Mouse (Mus musculus) megakaryocyte, adult 5-6 weeks (primary cell): ENCODE measurements around the gene Col4a2. TPM values are rescaled to one million over a fixed set of nuclear protein-coding genes. Genes with fewer than 3 reads are reported as not detected.

Source experiments
- ATAC-seq: 2 replicates; pipeline ENCODE4 v1.8.0; 2016; ENCODE audit warnings: mild to moderate bottlenecking, inconsistent platforms; ENCODE audit not compliant: poor library complexity, severe bottlenecking
- total RNA-seq, 2 experiments: library from RNA; stranded (forward) in 1 of 2; stranded (reverse) in 1 of 2; fragments of 153-499, 151-499 nt in 1 of 2; fragments of 221-1000, 200-1000 nt in 1 of 2; gene quantifications; 2 replicates each; pipeline versions ENCODE4 v1.2.3 to v1.2.4; 2015 to 2017

Col4a2 gene
- total RNA-seq, 2 experiments from 2014 or later, result 0.07 to 0.15 TPM

GRCm38 (mm10) chr8:11403813-11404212 is 91.2 kb downstream of the Col4a2 start:
- ATAC-seq, result peak; percentile 97

- no peak for ATAC-seq
Observed at GRCm38 (mm10) chr8:11404614-11405013, 92.0 kb downstream of the Col4a2 start.

- ATAC-seq, result no peak
Observed at GRCm38 (mm10) chr8:11405722-11406481, 93.3 kb downstream of the Col4a2 start.

GRCm38 (mm10) chr8:11411504-11412124 is 99.0 kb downstream of the Col4a2 start:
- ATAC-seq, result peak; percentile 62

- no peak for ATAC-seq
Observed at GRCm38 (mm10) chr8:11412450-11412849, 99.8 kb downstream of the Col4a2 start.

- no peak for ATAC-seq
Observed at GRCm38 (mm10) chr8:11414304-11414703, 101.7 kb downstream of the Col4a2 start.

GRCm38 (mm10) chr8:11415089-11415488 is 102.5 kb downstream of the Col4a2 start:
- no peak for ATAC-seq

- ATAC-seq, result no peak
Observed at GRCm38 (mm10) chr8:11417762-11418161, 105.2 kb downstream of the Col4a2 start.

GRCm38 (mm10) chr8:11419232-11419631 is 106.6 kb downstream of the Col4a2 start:
- no peak for ATAC-seq

- ATAC-seq, result peak; percentile 89
Observed at GRCm38 (mm10) chr8:11419645-11420044, 107.0 kb downstream of the Col4a2 start.

GRCm38 (mm10) chr8:11421105-11421504 is 108.5 kb downstream of the Col4a2 start:
- 0 out of 2 replicates have a peak, but pooled peaks have one; percentile 45 for ATAC-seq

- no peak for ATAC-seq
Observed at GRCm38 (mm10) chr8:11421968-11422367, 109.4 kb downstream of the Col4a2 start.

GRCm38 (mm10) chr8:11423091-11423490 is 110.5 kb downstream of the Col4a2 start:
- no peak for ATAC-seq

GRCm38 (mm10) chr8:11430688-11431087 is 118.1 kb downstream of the Col4a2 start:
- ATAC-seq, result peak; percentile 81

GRCm38 (mm10) chr8:11437862-11438261 is 125.3 kb downstream of the Col4a2 start:
- ATAC-seq, result no peak

- no peak for ATAC-seq
Observed at GRCm38 (mm10) chr8:11441291-11441690, 128.7 kb downstream of the Col4a2 start.

GRCm38 (mm10) chr8:11443611-11444010 is 131.0 kb downstream of the Col4a2 start:
- no peak for ATAC-seq

- ATAC-seq, result no peak
Observed at GRCm38 (mm10) chr8:11444216-11444615, 131.6 kb downstream of the Col4a2 start.

- no peak for ATAC-seq
Observed at GRCm38 (mm10) chr8:11445790-11446189, 133.2 kb downstream of the Col4a2 start.

- no peak for ATAC-seq
Observed at GRCm38 (mm10) chr8:11447910-11448570, 135.4 kb downstream of the Col4a2 start.

GRCm38 (mm10) chr8:11450184-11451113 is 137.8 kb downstream of the Col4a2 start:
- peak; percentile 47 for ATAC-seq
